Mouse (Mus musculus) heart, postnatal 0 days (tissue): ENCODE results near the gene Alox12e.
"Not testable (repeated sequence)": the region's sequence is repeated elsewhere in the genome, so short reads cannot be mapped to it uniquely, and the experiment has no call there.

ENCODE experiments used
- CTCF ChIP-seq: IDR thresholded peaks from 2 replicates; pipeline ENCODE4 v1.5.1; 2016; ENCODE audit warnings: antibody characterized with exemption, control low read depth, low read depth
- EP300 ChIP-seq: IDR thresholded peaks from 2 replicates; pipeline ENCODE4 v1.6.1; 2016; ENCODE audit warnings: antibody characterized with exemption, low read depth

GRCm38 (mm10) chr11:70368626-70369025, 46.2 kb upstream of the Alox12e start:
- not testable (repeated sequence) for TF ChIP-seq CTCF, EP300
